Mouse (Mus musculus) C2C12 (cell line): ENCODE results near the gene Spcs2.

ENCODE experiments used
- CTCF ChIP-seq: IDR thresholded peaks from one replicate; pipeline ENCODE4 v1.5.1; 2011; ENCODE audit not compliant: control insufficient read depth, insufficient read depth, insufficient read length
- MYOG ChIP-seq: IDR thresholded peaks from one replicate; pipeline ENCODE4 v1.6.1; 2011; ENCODE audit not compliant: control insufficient read depth, insufficient read length; ENCODE audit errors: extremely low read depth

DNA sequence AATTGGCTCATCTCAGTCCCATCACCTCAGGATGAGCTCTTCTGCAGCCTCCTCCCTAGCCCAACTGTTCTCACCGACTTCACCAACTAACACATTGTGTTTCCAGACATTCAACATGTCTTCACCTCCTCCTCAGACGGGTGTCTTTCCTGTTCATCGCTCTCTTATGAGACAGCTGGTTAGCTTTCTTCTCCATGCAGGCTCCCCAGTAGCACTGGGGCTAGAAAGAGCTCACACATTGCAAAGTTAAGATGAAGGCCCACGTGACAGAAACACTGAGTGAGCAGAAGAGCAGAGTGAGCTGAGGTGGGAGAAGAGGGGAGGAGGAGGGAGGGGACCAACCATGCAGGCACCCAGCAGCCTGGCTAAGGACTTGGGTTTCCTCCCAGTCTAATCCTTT is 38.9 kb upstream of the Spcs2 start:
- TF ChIP-seq CTCF = no peak
- no peak for TF ChIP-seq MYOG
